8 mouse cellular contexts compared by ENCODE assay signal in the genomic region with DNA sequence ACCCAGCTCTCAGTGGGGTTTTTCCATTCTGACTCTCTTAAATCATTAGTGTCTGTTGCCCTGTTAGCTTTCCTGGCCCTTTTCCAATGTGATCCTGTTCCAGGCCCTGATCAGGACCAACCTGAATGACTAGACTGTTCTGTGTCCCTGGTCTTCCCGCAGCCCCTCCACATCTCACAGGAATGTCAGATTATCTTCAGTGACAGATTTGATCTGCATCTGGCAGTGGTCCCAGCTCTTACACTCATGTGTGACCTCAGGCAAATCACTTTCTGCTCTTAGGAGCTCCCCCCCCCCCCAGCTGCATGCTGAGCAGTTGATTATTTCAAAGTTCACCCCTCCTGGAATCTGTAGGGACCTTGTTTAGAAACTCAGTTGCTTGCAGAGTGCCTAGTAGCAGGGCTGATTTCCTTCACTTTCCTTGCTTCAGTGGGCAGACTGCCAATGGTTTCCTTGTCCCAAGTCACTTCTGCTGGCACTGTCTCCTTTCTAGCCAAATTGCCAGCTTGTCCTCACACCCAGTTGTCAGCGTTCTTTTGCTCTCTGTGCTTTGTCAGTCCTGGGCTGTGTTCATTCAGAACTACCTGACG. TPM values are rescaled to one million over a fixed set of nuclear protein-coding genes. Genes with fewer than 3 reads are reported as not detected.
A peak's percentile ranks its signal among the peaks of the same experiment; 100 is the strongest.
DNase-seq lines count a peak whose midpoint lies in the region; ATAC-seq and TF ChIP-seq lines count a peak whose summit lies in the region.

No protein-coding gene starts in this region.

- H3K9ac ChIP-seq in midbrain, embryonic 13.5 days (replicated peaks) = no peak overlapping the region
- H3K9ac ChIP-seq in kidney, embryonic 16.5 days (replicated peaks; ENCODE audit: low read length) = peak overlapping the region; percentile 44; the same call in 1 of the 2 replicates
- H3K9ac ChIP-seq in lung, postnatal 0 days (replicated peaks; ENCODE audit: low read depth) = no peak overlapping the region
- peak overlapping the region; percentile 21 for H3K9ac ChIP-seq in stomach, embryonic 16.5 days (ENCODE audit: low read length)

- no peaks in the 10 kb centered on the region for H3K9me3 ChIP-seq in midbrain, embryonic 13.5 days
- no peaks in the 10 kb centered on the region; the same call in 1 of the 2 replicates for H3K9me3 ChIP-seq in midbrain, embryonic 10.5 days (replicated peaks)
- H3K9me3 ChIP-seq in kidney, embryonic 16.5 days (ENCODE audit: low read length) = no peaks in the 10 kb centered on the region
- no peaks in the 10 kb centered on the region for H3K9me3 ChIP-seq in lung, postnatal 0 days (ENCODE audit: low read length)
- H3K9me3 ChIP-seq in stomach, embryonic 16.5 days (replicated peaks; ENCODE audit: control insufficient read depth, low read length) = no peaks in the 10 kb centered on the region

- TF ChIP-seq EP300 in lung, postnatal 0 days (IDR thresholded peaks at IDR 0.05) = no peak

- H3K36me3 ChIP-seq in midbrain, embryonic 13.5 days = peaks cover 22% of the 10 kb centered on the region
- H3K36me3 ChIP-seq in midbrain, embryonic 10.5 days = peaks cover 88% of the 10 kb centered on the region
- H3K36me3 ChIP-seq in kidney, embryonic 16.5 days (ENCODE audit: insufficient read depth, low read length) = peaks cover 19% of the 10 kb centered on the region; the same call in 1 of the 2 replicates
- H3K36me3 ChIP-seq in lung, postnatal 0 days (ENCODE audit: insufficient read depth, low read length) = no peaks in the 10 kb centered on the region
- no peaks in the 10 kb centered on the region for H3K36me3 ChIP-seq in stomach, embryonic 16.5 days (ENCODE audit: control insufficient read depth, insufficient read depth, low read length)

- ATAC-seq in midbrain, embryonic 13.5 days = peak; percentile 88
- peak; percentile 82 for ATAC-seq in kidney, embryonic 16.5 days (ENCODE audit: low FRiP score, low TSS enrichment)
- ATAC-seq in lung, postnatal 0 days = peak; percentile 46
- ATAC-seq in stomach, embryonic 16.5 days (ENCODE audit: insufficient read depth, low FRiP score) = peak; percentile 54; the same call in 1 of the 2 replicates
- no peak for ATAC-seq in monocyte, adult 5-6 weeks (replicated peaks; ENCODE audit: insufficient number of reproducible peaks, low FRiP score, low TSS enrichment, poor library complexity, severe bottlenecking)

- peak overlapping the region; percentile 70 for H3K27ac ChIP-seq in midbrain, embryonic 13.5 days
- no peak overlapping the region for H3K27ac ChIP-seq in midbrain, embryonic 10.5 days (replicated peaks)
- H3K27ac ChIP-seq in kidney, embryonic 16.5 days (ENCODE audit: low read length) = peak overlapping the region; percentile 87
- peak overlapping the region; percentile 29 for H3K27ac ChIP-seq in lung, postnatal 0 days (ENCODE audit: low read length)
- peak overlapping the region; percentile 75 for H3K27ac ChIP-seq in stomach, embryonic 16.5 days (ENCODE audit: low read length)

- TF ChIP-seq CTCF in lung, postnatal 0 days (IDR thresholded peaks at IDR 0.05) = no peak

- H3K4me3 ChIP-seq in midbrain, embryonic 13.5 days (replicated peaks) = no peak overlapping the region
- H3K4me3 ChIP-seq in midbrain, embryonic 10.5 days = no peak overlapping the region
- no peak overlapping the region for H3K4me3 ChIP-seq in kidney, embryonic 16.5 days (ENCODE audit: low read length)
- no peak overlapping the region for H3K4me3 ChIP-seq in lung, postnatal 0 days (ENCODE audit: low read depth, low read length)
- no peak overlapping the region for H3K4me3 ChIP-seq in stomach, embryonic 16.5 days (replicated peaks; ENCODE audit: low read length)

- no peak for DNase-seq in midbrain, embryonic 10.5 days (ENCODE audit: low spot score)
- peak; percentile 81 for DNase-seq in cerebellum, adult 8-10 months
- peak; percentile 39 to 64 for DNase-seq in heart, adult 9 months (ENCODE audit: low spot score in 2 of 2)
- peak; percentile 65 for DNase-seq in lung, postnatal 0 days (ENCODE audit: low spot score)

- 66% methylated on average over 3 of the region's 3 CpGs for WGBS in midbrain, embryonic 13.5 days
- WGBS in midbrain, embryonic 10.5 days = 91% methylated on average over 3 of the region's 3 CpGs
- 46% methylated on average over 3 of the region's 3 CpGs for WGBS in kidney, embryonic 16.5 days
- 12% methylated on average over 3 of the region's 3 CpGs for WGBS in lung, postnatal 0 days
- WGBS in stomach, embryonic 16.5 days = 35% methylated on average over 3 of the region's 3 CpGs

- H3K27me3 ChIP-seq in midbrain, embryonic 13.5 days = no peaks in the 10 kb centered on the region
- no peaks in the 10 kb centered on the region for H3K27me3 ChIP-seq in midbrain, embryonic 10.5 days (ENCODE audit: low read depth, poor library complexity, severe bottlenecking)
- H3K27me3 ChIP-seq in kidney, embryonic 16.5 days (ENCODE audit: insufficient read depth, low read length) = no peaks in the 10 kb centered on the region
- no peaks in the 10 kb centered on the region for H3K27me3 ChIP-seq in lung, postnatal 0 days (replicated peaks; ENCODE audit: insufficient read depth, low read length)
- H3K27me3 ChIP-seq in stomach, embryonic 16.5 days (ENCODE audit: control insufficient read depth, insufficient read depth, low read length) = no peaks in the 10 kb centered on the region

- peaks cover 35% of the 10 kb centered on the region for H3K4me1 ChIP-seq in midbrain, embryonic 13.5 days (replicated peaks)
- H3K4me1 ChIP-seq in midbrain, embryonic 10.5 days = peaks cover 15% of the 10 kb centered on the region
- peaks cover 35% of the 10 kb centered on the region for H3K4me1 ChIP-seq in kidney, embryonic 16.5 days (ENCODE audit: insufficient read depth, low read length)
- H3K4me1 ChIP-seq in lung, postnatal 0 days (ENCODE audit: insufficient read depth, low read depth, low read length) = peaks cover 11% of the 10 kb centered on the region
- peaks cover 27% of the 10 kb centered on the region for H3K4me1 ChIP-seq in stomach, embryonic 16.5 days (ENCODE audit: control insufficient read depth, insufficient read depth, low read length)

- no peak overlapping the region for H3K4me2 ChIP-seq in midbrain, embryonic 13.5 days (replicated peaks)
- H3K4me2 ChIP-seq in kidney, embryonic 16.5 days (replicated peaks; ENCODE audit: low read depth, low read length) = no peak overlapping the region
- H3K4me2 ChIP-seq in lung, postnatal 0 days (replicated peaks; ENCODE audit: low read depth, low read length) = no peak overlapping the region
- no peak overlapping the region for H3K4me2 ChIP-seq in stomach, embryonic 16.5 days (ENCODE audit: low read depth, low read length)

RNA-seq across cellular contexts. Expression of a gene that starts 6.7 kb away (rescaled TPM):
- 111 and 124 TPM in 2 replicates for polyA plus RNA-seq in midbrain, embryonic 13.5 days (2015; fragmentation: Nextera tagmentation; extraction: Ambion mirVana)
- polyA plus RNA-seq in midbrain, embryonic 10.5 days (2016; fragmentation: Nextera tagmentation; extraction: Ambion mirVana) = 75.5 and 82.8 TPM in 2 replicates
- 68.2 and 82.5 TPM in 2 replicates for polyA plus RNA-seq in kidney, embryonic 16.5 days (2015; fragmentation: Nextera tagmentation; extraction: Ambion mirVana)
- polyA plus RNA-seq in lung, postnatal 0 days (2015; fragmentation: Nextera tagmentation; extraction: Ambion mirVana) = 44.8 and 47.7 TPM in 2 replicates
- 50.9 and 57.2 TPM in 2 replicates for polyA plus RNA-seq in stomach, embryonic 16.5 days (2015; fragmentation: Nextera tagmentation; extraction: Ambion mirVana)
- total RNA-seq in monocyte, adult 5-6 weeks (2017) = 25.7 to 71.4 TPM (median 66.4 TPM) in 3 replicates

RNA-seq across cellular contexts. Expression of a gene that starts 22.9 kb away (rescaled TPM):
- 611 and 631 TPM in 2 replicates for polyA plus RNA-seq in midbrain, embryonic 13.5 days (2015; fragmentation: Nextera tagmentation; extraction: Ambion mirVana)
- 584 and 587 TPM in 2 replicates for polyA plus RNA-seq in midbrain, embryonic 10.5 days (2016; fragmentation: Nextera tagmentation; extraction: Ambion mirVana)
- 569 and 661 TPM in 2 replicates for polyA plus RNA-seq in kidney, embryonic 16.5 days (2015; fragmentation: Nextera tagmentation; extraction: Ambion mirVana)
- 654 and 692 TPM in 2 replicates for polyA plus RNA-seq in lung, postnatal 0 days (2015; fragmentation: Nextera tagmentation; extraction: Ambion mirVana)
- 504 and 551 TPM in 2 replicates for polyA plus RNA-seq in stomach, embryonic 16.5 days (2015; fragmentation: Nextera tagmentation; extraction: Ambion mirVana)
- 1,407 to 1,708 TPM (median 1,696 TPM) in 3 replicates for total RNA-seq in monocyte, adult 5-6 weeks (2017)

RNA-seq across cellular contexts. Expression of a gene that starts 59.0 kb away (rescaled TPM):
- polyA plus RNA-seq in midbrain, embryonic 13.5 days (2015; fragmentation: Nextera tagmentation; extraction: Ambion mirVana) = 29.5 and 29.8 TPM in 2 replicates
- 46.0 and 46.7 TPM in 2 replicates for polyA plus RNA-seq in midbrain, embryonic 10.5 days (2016; fragmentation: Nextera tagmentation; extraction: Ambion mirVana)
- 56.1 and 60.1 TPM in 2 replicates for polyA plus RNA-seq in kidney, embryonic 16.5 days (2015; fragmentation: Nextera tagmentation; extraction: Ambion mirVana)
- 33.7 and 34.0 TPM in 2 replicates for polyA plus RNA-seq in lung, postnatal 0 days (2015; fragmentation: Nextera tagmentation; extraction: Ambion mirVana)
- polyA plus RNA-seq in stomach, embryonic 16.5 days (2015; fragmentation: Nextera tagmentation; extraction: Ambion mirVana) = 51.0 and 51.1 TPM in 2 replicates
- total RNA-seq in monocyte, adult 5-6 weeks (2017) = 28.1 to 50.8 TPM (median 31.0 TPM) in 3 replicates

RNA-seq across cellular contexts. Expression of a gene that starts 59.1 kb away (rescaled TPM):
- polyA plus RNA-seq in midbrain, embryonic 13.5 days (2015; fragmentation: Nextera tagmentation; extraction: Ambion mirVana) = 434 and 435 TPM in 2 replicates
- polyA plus RNA-seq in midbrain, embryonic 10.5 days (2016; fragmentation: Nextera tagmentation; extraction: Ambion mirVana) = 426 and 441 TPM in 2 replicates
- 361 and 371 TPM in 2 replicates for polyA plus RNA-seq in kidney, embryonic 16.5 days (2015; fragmentation: Nextera tagmentation; extraction: Ambion mirVana)
- polyA plus RNA-seq in lung, postnatal 0 days (2015; fragmentation: Nextera tagmentation; extraction: Ambion mirVana) = 316 and 344 TPM in 2 replicates
- polyA plus RNA-seq in stomach, embryonic 16.5 days (2015; fragmentation: Nextera tagmentation; extraction: Ambion mirVana) = 302 and 344 TPM in 2 replicates
- total RNA-seq in monocyte, adult 5-6 weeks (2017) = 9.1 to 25.0 TPM (median 10.2 TPM) in 3 replicates

Comparison
In these comparisons a context has a peak if more than half of its experiments do, and no peak if none do; other contexts are left out.
1. H3K9ac ChIP-seq: peak in kidney, embryonic 16.5 days (single experiment) and stomach, embryonic 16.5 days (single experiment); none in midbrain, embryonic 13.5 days (single experiment) and lung, postnatal 0 days (single experiment).